In genomic region chr7:131960551-131960950, GRCm38 (mm10) we compare ENCODE assay signal across 10 mouse cellular contexts. TPM values are rescaled to one million over a fixed set of nuclear protein-coding genes. Genes with fewer than 3 reads are reported as not detected.
A peak's percentile ranks its signal among the peaks of the same experiment; 100 is the strongest.
DNase-seq lines count a peak whose midpoint lies in the region; ATAC-seq lines count a peak whose summit lies in the region.
"Had no signal": no experiment of that assay in that cellular context is flagged by ENCODE, and none has a peak within 500 bp of the region (broad histone marks: within the 10 kb centered on the region; RNA-seq: fewer than 3 reads in every experiment).

No protein-coding gene starts in this region.

- no peak overlapping the region for H3K4me3 ChIP-seq in heart, embryonic 11.5 days (ENCODE audit: low read depth, low read length)
- H3K4me3 ChIP-seq: heart, embryonic 15.5 days had no signal

- 26% methylated on average over 6 of the region's 6 CpGs for WGBS in heart, embryonic 11.5 days (ENCODE audit: insufficient replicate concordance)

- no peak overlapping the region for H3K4me2 ChIP-seq in heart, embryonic 11.5 days
- H3K4me2 ChIP-seq: heart, embryonic 15.5 days had no signal

- no peaks in the 10 kb centered on the region for H3K4me1 ChIP-seq in heart, embryonic 11.5 days (ENCODE audit: control insufficient read depth, insufficient read depth, low read length)
- H3K4me1 ChIP-seq: heart, embryonic 15.5 days had no signal

- no peaks in the 10 kb centered on the region for H3K9me3 ChIP-seq in heart, embryonic 11.5 days (replicated peaks; ENCODE audit: control insufficient read depth, low read length)
- H3K9me3 ChIP-seq: heart, embryonic 15.5 days had no signal

- H3K27me3 ChIP-seq in heart, embryonic 11.5 days (ENCODE audit: control insufficient read depth, insufficient read depth, low read length), result peaks cover 11% of the 10 kb centered on the region

- no peak overlapping the region for H3K27ac ChIP-seq in heart, embryonic 11.5 days (ENCODE audit: low read depth, low read length)
- H3K27ac ChIP-seq: heart, embryonic 15.5 days had no signal

- ATAC-seq in heart, embryonic 11.5 days (replicated peaks; ENCODE audit: insufficient number of reproducible peaks, low FRiP score, low TSS enrichment), result no peak
- ATAC-seq: CD4-positive, CD25-positive, alpha-beta regulatory T cell, adult 4 months had no signal

- H3K9ac ChIP-seq in heart, embryonic 11.5 days (ENCODE audit: low read depth, low read length), result no peak overlapping the region
- H3K9ac ChIP-seq: heart, embryonic 15.5 days had no signal

- H3K36me3 ChIP-seq in heart, embryonic 11.5 days (ENCODE audit: control insufficient read depth, insufficient read depth, low read length), result no peaks in the 10 kb centered on the region
- H3K36me3 ChIP-seq: heart, embryonic 15.5 days had no signal

- DNase-seq in heart, adult 8-10 months (ENCODE audit: low spot score), result peak; percentile 2
- peak; percentile 22 for DNase-seq in right cerebral cortex, postnatal 14 days
- DNase-seq in right cerebral cortex, postnatal 10 days (ENCODE audit: low spot score in 2 of 2), result no peak
- DNase-seq in forelimb bud, embryonic 11.5 days (ENCODE audit: low read depth, low spot score), result peak; percentile 78
- peak; percentile 80 for DNase-seq in testis, postnatal 10 days (ENCODE audit: low spot score)
- no peak for DNase-seq in right cerebral cortex, adult 18-20 months
- no peak for DNase-seq in frontal cortex, postnatal 10 days (ENCODE audit: low spot score in 2 of 2)

RNA-seq across cellular contexts. Expression of gene Gpr26, which starts 5.7 kb away (rescaled TPM):
- under 1 TPM in 1 of 4 experiments, not detected in 3; 0.03 TPM for total RNA-seq in heart, adult 8-10 months (2022)
- not detected in 2 replicates for polyA plus RNA-seq in heart, embryonic 11.5 days (2014; fragmentation: Nextera tagmentation; extraction: Ambion mirVana)
- polyA plus RNA-seq: CD4-positive, CD25-positive, alpha-beta regulatory T cell, adult 4 months; heart, embryonic 15.5 days had no signal

Comparison
In these comparisons a context has a peak if more than half of its experiments do, and no peak if none do; other contexts are left out.
1. DNase-seq: peak in heart, adult 8-10 months (single experiment), right cerebral cortex, postnatal 14 days (single experiment), forelimb bud, embryonic 11.5 days (single experiment) and testis, postnatal 10 days (single experiment); none in right cerebral cortex, postnatal 10 days (0 of 2), right cerebral cortex, adult 18-20 months (single experiment) and frontal cortex, postnatal 10 days (0 of 2).